Comparison of ENCODE assay signal across 9 mouse cellular contexts in genomic region chr16:45844875-45845274, GRCm38 (mm10).
DNase-seq lines count a peak whose midpoint lies in the region; ATAC-seq and TF ChIP-seq lines count a peak whose summit lies in the region.
"Had no signal": no experiment of that assay in that cellular context is flagged by ENCODE, and none has a peak within 500 bp of the region (broad histone marks: within the 10 kb centered on the region; RNA-seq: fewer than 3 reads in every experiment).

No protein-coding gene starts in this region.

- peak overlapping the region; percentile 49 for H3ac ChIP-seq in myocyte (ENCODE audit: control insufficient read depth, insufficient read length)

- H3K27me3 ChIP-seq in heart, embryonic 14.5 days (ENCODE audit: control insufficient read depth, insufficient read depth, low read length), result no peaks in the 10 kb centered on the region
- H3K27me3 ChIP-seq in forebrain, embryonic 10.5 days (ENCODE audit: poor library complexity, severe bottlenecking), result peaks cover 28% of the 10 kb centered on the region
- H3K27me3 ChIP-seq in myocyte (ENCODE audit: control insufficient read depth, insufficient read depth, insufficient read length), result no peaks in the 10 kb centered on the region

- H3K27ac ChIP-seq in heart, embryonic 14.5 days (replicated peaks in 1 of 2; ENCODE audit: control insufficient read depth in 1 of 2, insufficient read depth in 1 of 2, low read depth in 2 of 2, low read length in 2 of 2), result peak overlapping the region in 1 of 2 experiments; percentile 87; a peak in 2 of 4 replicates
- no peak overlapping the region for H3K27ac ChIP-seq in forebrain, embryonic 10.5 days

- no peaks in the 10 kb centered on the region for H3K36me3 ChIP-seq in heart, embryonic 14.5 days (ENCODE audit: control insufficient read depth, insufficient read depth, low read length)
- H3K36me3 ChIP-seq in forebrain, embryonic 10.5 days (replicated peaks), result no peaks in the 10 kb centered on the region
- H3K36me3 ChIP-seq in myocyte (ENCODE audit: control insufficient read depth, insufficient read depth), result no peaks in the 10 kb centered on the region
- H3K36me3 ChIP-seq: G1E had no signal

- no peak for TF ChIP-seq POLR2A in myocyte (IDR thresholded peaks at IDR 0.05; ENCODE audit: insufficient read length, low read depth)

- peaks cover 7 to 34% of the 10 kb centered on the region in 2 experiments for H3K4me1 ChIP-seq in heart, embryonic 14.5 days (ENCODE audit: control insufficient read depth in 2 of 2, insufficient read depth in 2 of 2, low read length in 2 of 2)
- H3K4me1 ChIP-seq in forebrain, embryonic 10.5 days, result peaks cover 28% of the 10 kb centered on the region

- no peaks in the 10 kb centered on the region for H3K9me3 ChIP-seq in heart, embryonic 14.5 days (ENCODE audit: control insufficient read depth, low read length)
- H3K9me3 ChIP-seq in forebrain, embryonic 10.5 days, result no peaks in the 10 kb centered on the region

- H3K4me2 ChIP-seq in heart, embryonic 14.5 days (ENCODE audit: low read length), result peak overlapping the region; percentile 68
- H3K4me2 ChIP-seq in myocyte (ENCODE audit: low read depth), result peak overlapping the region; percentile 73

- ATAC-seq in heart, embryonic 14.5 days (ENCODE audit: insufficient number of reproducible peaks, insufficient read depth, low FRiP score, low read depth), result no peak
- ATAC-seq in erythroid progenitor cell, adult 5-6 weeks (replicated peaks; ENCODE audit: low FRiP score, poor library complexity, severe bottlenecking), result no peak
- ATAC-seq in megakaryocyte-erythroid progenitor cell, adult 5-6 weeks (replicated peaks; ENCODE audit: low FRiP score, low TSS enrichment, poor library complexity, severe bottlenecking), result no peak

- intact Hi-C loops in heart, postnatal 36 days (cut with DNase I), result loop anchor here (1.0 to 5.0 kb wide), 4 partner anchors 48 to 122 kb away; no protein-coding TSS in a partner anchor

- no peak for DNase-seq in heart, postnatal 36 days
- DNase-seq in forebrain, embryonic 10.5 days (ENCODE audit: extremely low spot score, low spot score), result no peak
- DNase-seq in kidney, postnatal 10 days, result peak; percentile 36
- no peak for DNase-seq in frontal cortex, postnatal 10 days (ENCODE audit: low spot score in 2 of 2)

- H3K9ac ChIP-seq in heart, embryonic 14.5 days (ENCODE audit: low read length), result peak overlapping the region; percentile 89

- peaks cover 54% of the 10 kb centered on the region for H3K79me2 ChIP-seq in myocyte (ENCODE audit: control insufficient read depth, insufficient read depth)

- peak overlapping the region; percentile 62 for H3K4me3 ChIP-seq in heart, embryonic 14.5 days (ENCODE audit: control insufficient read depth in 1 of 2, insufficient read depth in 1 of 2, low read depth in 1 of 2, low read length in 2 of 2)
- H3K4me3 ChIP-seq in forebrain, embryonic 10.5 days, result peak overlapping the region; percentile 65
- H3K4me3 ChIP-seq in myocyte, result peak overlapping the region; percentile 92

- WGBS in heart, embryonic 14.5 days, result 26% methylated on average over 10 of the region's 10 CpGs
- 11% methylated on average over 10 of the region's 10 CpGs for WGBS in forebrain, embryonic 10.5 days

TF ChIP-seq in myocyte, 11 proteins besides CTCF, POLR2A, EP300 and RAD21:
- TF ChIP-seq CEBPB (IDR thresholded peaks at IDR 0.05; ENCODE audit: insufficient read depth, poor library complexity, severe bottlenecking) (no peak), USF1 (IDR thresholded peaks at IDR 0.05; ENCODE audit: low read depth) (no peak), REST (IDR thresholded peaks at IDR 0.05; ENCODE audit: insufficient read depth, insufficient read length) (no peak)
TF ChIP-seq in myocyte: peak in this region for 0.
